In genomic region chr6:125236341-125236740, GRCm38 (mm10) we compare ENCODE assay signal across 20 mouse cellular contexts. TPM values are rescaled to one million over a fixed set of nuclear protein-coding genes. Genes with fewer than 3 reads are reported as not detected.
DNase-seq lines count a peak whose midpoint lies in the region; ATAC-seq and TF ChIP-seq lines count a peak whose summit lies in the region.
"Had no signal": no experiment of that assay in that cellular context is flagged by ENCODE, and none has a peak within 500 bp of the region (broad histone marks: within the 10 kb centered on the region; RNA-seq: fewer than 3 reads in every experiment).

No protein-coding gene starts in this region.

- H3K9me3 ChIP-seq in heart, postnatal 0 days (replicated peaks; ENCODE audit: control insufficient read depth, low read length), result no peaks in the 10 kb centered on the region
- H3K9me3 ChIP-seq in midbrain, embryonic 11.5 days (ENCODE audit: control insufficient read depth, low read length), result no peaks in the 10 kb centered on the region
- no peaks in the 10 kb centered on the region for H3K9me3 ChIP-seq in midbrain, embryonic 15.5 days
- H3K9me3 ChIP-seq: embryonic facial prominence, embryonic 15.5 days; hindbrain, embryonic 12.5 days; limb, embryonic 10.5 days had no signal

- peak overlapping the region; percentile 31; the same call in 1 of the 2 replicates for H3K4me3 ChIP-seq in heart, postnatal 0 days (ENCODE audit: low read depth, low read length)
- H3K4me3 ChIP-seq in midbrain, embryonic 11.5 days (ENCODE audit: low read depth, low read length), result no peak overlapping the region
- H3K4me3 ChIP-seq in midbrain, embryonic 15.5 days, result no peak overlapping the region
- H3K4me3 ChIP-seq: embryonic facial prominence, embryonic 15.5 days; hindbrain, embryonic 12.5 days; layer of hippocampus, adult 2 months; limb, embryonic 10.5 days had no signal

- no peaks in the 10 kb centered on the region for H3K36me3 ChIP-seq in heart, postnatal 0 days (replicated peaks; ENCODE audit: control insufficient read depth, insufficient read depth, low read length)
- H3K36me3 ChIP-seq in midbrain, embryonic 11.5 days (ENCODE audit: control insufficient read depth, insufficient read depth, low read length), result no peaks in the 10 kb centered on the region
- H3K36me3 ChIP-seq in midbrain, embryonic 15.5 days (replicated peaks), result no peaks in the 10 kb centered on the region
- H3K36me3 ChIP-seq: embryonic facial prominence, embryonic 15.5 days; hindbrain, embryonic 12.5 days; limb, embryonic 10.5 days had no signal

- H3K4me2 ChIP-seq in heart, postnatal 0 days (ENCODE audit: low read depth, low read length), result no peak overlapping the region
- H3K4me2 ChIP-seq in midbrain, embryonic 11.5 days, result no peak overlapping the region
- H3K4me2 ChIP-seq in midbrain, embryonic 15.5 days, result no peak overlapping the region
- H3K4me2 ChIP-seq: embryonic facial prominence, embryonic 15.5 days; hindbrain, embryonic 12.5 days had no signal

- peaks cover 21% of the 10 kb centered on the region for H3K4me1 ChIP-seq in heart, postnatal 0 days (ENCODE audit: control insufficient read depth, insufficient read depth)
- peaks cover 6% of the 10 kb centered on the region for H3K4me1 ChIP-seq in midbrain, embryonic 11.5 days (ENCODE audit: control insufficient read depth, insufficient read depth, low read length)
- peaks cover 8% of the 10 kb centered on the region for H3K4me1 ChIP-seq in midbrain, embryonic 15.5 days

- H3K9ac ChIP-seq in heart, postnatal 0 days (replicated peaks; ENCODE audit: low read depth, low read length), result no peak overlapping the region; the same call in 1 of the 2 replicates
- no peak overlapping the region for H3K9ac ChIP-seq in midbrain, embryonic 11.5 days (ENCODE audit: low read length)
- H3K9ac ChIP-seq in midbrain, embryonic 15.5 days, result no peak overlapping the region
- H3K9ac ChIP-seq: embryonic facial prominence, embryonic 15.5 days; hindbrain, embryonic 12.5 days had no signal

- no peak for TF ChIP-seq CTCF in heart, postnatal 0 days (IDR thresholded peaks at IDR 0.05; ENCODE audit: low read depth)

- H3K27me3 ChIP-seq in heart, postnatal 0 days (ENCODE audit: control insufficient read depth, insufficient read depth, low read length), result no peaks in the 10 kb centered on the region
- H3K27me3 ChIP-seq in midbrain, embryonic 11.5 days (ENCODE audit: control insufficient read depth, insufficient read depth, low read length), result no peaks in the 10 kb centered on the region
- H3K27me3 ChIP-seq in midbrain, embryonic 15.5 days (replicated peaks), result no peaks in the 10 kb centered on the region
- H3K27me3 ChIP-seq: embryonic facial prominence, embryonic 15.5 days; hindbrain, embryonic 12.5 days had no signal

- peak overlapping the region; percentile 48; the same call in 1 of the 2 replicates for H3K27ac ChIP-seq in heart, postnatal 0 days (ENCODE audit: low read depth)
- no peak overlapping the region for H3K27ac ChIP-seq in midbrain, embryonic 11.5 days (ENCODE audit: low read depth, low read length)
- no peak overlapping the region for H3K27ac ChIP-seq in midbrain, embryonic 15.5 days
- H3K27ac ChIP-seq: embryonic facial prominence, embryonic 15.5 days; hindbrain, embryonic 12.5 days; layer of hippocampus, adult 2 months; limb, embryonic 10.5 days had no signal

- no peak for TF ChIP-seq EP300 in heart, postnatal 0 days (IDR thresholded peaks at IDR 0.05; ENCODE audit: low read depth)

- no peak for ATAC-seq in heart, postnatal 0 days (ENCODE audit: insufficient read depth, low read depth)
- ATAC-seq in midbrain, embryonic 11.5 days (ENCODE audit: low FRiP score), result no peak
- no peak for ATAC-seq in midbrain, embryonic 15.5 days (replicated peaks)
- ATAC-seq: intestine, postnatal 0 days had no signal

- intact Hi-C loops in heart, postnatal 14 days (cut with DNase I), result no loop called here

- WGBS in heart, postnatal 0 days, result 80% methylated on average over 6 of the region's 6 CpGs
- 73% methylated on average over 6 of the region's 6 CpGs for WGBS in midbrain, embryonic 11.5 days
- 56% methylated on average over 6 of the region's 6 CpGs for WGBS in midbrain, embryonic 15.5 days

- no peak for DNase-seq in heart, postnatal 0 days (ENCODE audit: low spot score)
- DNase-seq in heart, postnatal 14 days, result no peak
- DNase-seq in midbrain, embryonic 11.5 days (ENCODE audit: low spot score, missing footprints), result peak; percentile 19
- peak; percentile 22 for DNase-seq in retina, postnatal 1 day
- DNase-seq in thymus, postnatal 25 days, result peak; percentile 70
- DNase-seq in urinary bladder, adult 18-20 months (ENCODE audit: low spot score in 2 of 2), result no peak
- DNase-seq: adrenal gland, adult 8-10 months; cerebellum, adult 18-20 months; cerebellum, postnatal 25 days; embryo, embryonic 11 days; kidney, postnatal 25 days; lung, adult 2 months; right cerebral cortex, postnatal 14 days had no signal

RNA-seq across cellular contexts. Expression of gene Cd27, which starts 0.5 kb away (rescaled TPM):
- 3.4 TPM in 1 of 2 replicates, not detected in the other for total RNA-seq in heart, postnatal 0 days (2014; rRNA removed; ENCODE audit: low replicate concordance)
- polyA plus RNA-seq in heart, postnatal 0 days (2015; fragmentation: Nextera tagmentation; extraction: Ambion mirVana), result 1.3 and 1.6 TPM in 2 replicates
- 1 to 10 TPM in 1 of 2 experiments, under 1 TPM in 1; 0.91 to 7.5 TPM for total RNA-seq in heart, postnatal 14 days (2021)
- 0.62 and 0.93 TPM in 2 replicates for polyA plus RNA-seq in midbrain, embryonic 11.5 days (2014; fragmentation: Nextera tagmentation; extraction: Ambion mirVana)
- 1.4 and 2.3 TPM in 2 replicates for polyA plus RNA-seq in midbrain, embryonic 15.5 days (2015; fragmentation: Nextera tagmentation; extraction: Ambion mirVana)
- total RNA-seq: layer of hippocampus, adult 2 months; layer of hippocampus, postnatal 25 days had no signal

RNA-seq across cellular contexts. Expression of gene Tapbpl, which starts 4.7 kb away (rescaled TPM):
- total RNA-seq in heart, postnatal 0 days (2014; rRNA removed; ENCODE audit: low replicate concordance), result 0.93 and 4.5 TPM in 2 replicates
- 3.9 and 4.5 TPM in 2 replicates for polyA plus RNA-seq in heart, postnatal 0 days (2015; fragmentation: Nextera tagmentation; extraction: Ambion mirVana)
- total RNA-seq in heart, postnatal 14 days (2021), result 1 to 10 TPM; 4.0 to 4.3 TPM
- polyA plus RNA-seq in midbrain, embryonic 11.5 days (2014; fragmentation: Nextera tagmentation; extraction: Ambion mirVana), result 1.2 and 1.6 TPM in 2 replicates
- 6.3 TPM in 2 replicates for polyA plus RNA-seq in midbrain, embryonic 15.5 days (2015; fragmentation: Nextera tagmentation; extraction: Ambion mirVana)

RNA-seq across cellular contexts. Expression of gene Vamp1, which starts 21.0 kb away (rescaled TPM):
- 3.6 and 8.2 TPM in 2 replicates for total RNA-seq in heart, postnatal 0 days (2014; rRNA removed; ENCODE audit: low replicate concordance)
- 5.0 and 5.4 TPM in 2 replicates for polyA plus RNA-seq in heart, postnatal 0 days (2015; fragmentation: Nextera tagmentation; extraction: Ambion mirVana)
- 1 to 10 TPM; 9.3 to 9.8 TPM for total RNA-seq in heart, postnatal 14 days (2021)
- 1.3 and 1.4 TPM in 2 replicates for polyA plus RNA-seq in midbrain, embryonic 11.5 days (2014; fragmentation: Nextera tagmentation; extraction: Ambion mirVana)
- 15.5 and 16.5 TPM in 2 replicates for polyA plus RNA-seq in midbrain, embryonic 15.5 days (2015; fragmentation: Nextera tagmentation; extraction: Ambion mirVana)

RNA-seq across cellular contexts. Expression of gene Mrpl51, which starts 44.7 kb away (rescaled TPM):
- total RNA-seq in heart, postnatal 0 days (2014; rRNA removed; ENCODE audit: low replicate concordance), result 109 and 165 TPM in 2 replicates
- polyA plus RNA-seq in heart, postnatal 0 days (2015; fragmentation: Nextera tagmentation; extraction: Ambion mirVana), result 426 and 447 TPM in 2 replicates
- total RNA-seq in heart, postnatal 14 days (2021), result 100 to 1,000 TPM; 279 to 289 TPM
- 200 and 208 TPM in 2 replicates for polyA plus RNA-seq in midbrain, embryonic 11.5 days (2014; fragmentation: Nextera tagmentation; extraction: Ambion mirVana)
- 129 and 131 TPM in 2 replicates for polyA plus RNA-seq in midbrain, embryonic 15.5 days (2015; fragmentation: Nextera tagmentation; extraction: Ambion mirVana)

RNA-seq across cellular contexts. Expression of gene Ncapd2, which starts 44.8 kb away (rescaled TPM):
- total RNA-seq in heart, postnatal 0 days (2014; rRNA removed; ENCODE audit: low replicate concordance), result 85.4 and 98.0 TPM in 2 replicates
- polyA plus RNA-seq in heart, postnatal 0 days (2015; fragmentation: Nextera tagmentation; extraction: Ambion mirVana), result 24.5 and 26.3 TPM in 2 replicates
- 10 to 100 TPM; 28.1 to 33.4 TPM for total RNA-seq in heart, postnatal 14 days (2021)
- polyA plus RNA-seq in midbrain, embryonic 11.5 days (2014; fragmentation: Nextera tagmentation; extraction: Ambion mirVana), result 127 and 140 TPM in 2 replicates
- 58.3 and 58.6 TPM in 2 replicates for polyA plus RNA-seq in midbrain, embryonic 15.5 days (2015; fragmentation: Nextera tagmentation; extraction: Ambion mirVana)

Comparison
In these comparisons a context has a peak if more than half of its experiments do, and no peak if none do; other contexts are left out.
1. DNase-seq: peak in midbrain, embryonic 11.5 days (single experiment), retina, postnatal 1 day (single experiment) and thymus, postnatal 25 days (single experiment); none in heart, postnatal 0 days (single experiment), heart, postnatal 14 days (0 of 2) and urinary bladder, adult 18-20 months (0 of 2).